Mouse (Mus musculus) liver, embryonic 12.5 days (tissue): Measurements from ENCODE around the gene Cdh22. TPM values are rescaled to one million over a fixed set of nuclear protein-coding genes. Genes with fewer than 3 reads are reported as not detected.
A peak's percentile ranks its signal among the peaks of the same experiment; 100 is the strongest.

ENCODE experiments used
- ATAC-seq: fragments of 200-750 bp; cut with Nextera tagmentation; 2 replicates; pipeline ENCODE4 v1.8.0; 2017; ENCODE audit warnings: moderate number of reproducible peaks, mild to moderate bottlenecking, moderate library complexity
- H3K27ac ChIP-seq: fragments of 300-500 bp; sonication (generic); 2 replicates; pipeline ENCODE4 v1.5.1; 2016; ENCODE audit warnings: mild to moderate bottlenecking
- H3K27me3 ChIP-seq: fragments of 300-500 bp; sonication (generic); replicated peaks from 2 replicates; pipeline ENCODE4 v1.6.1; 2016; ENCODE audit warnings: mild to moderate bottlenecking, moderate library complexity
- H3K36me3 ChIP-seq: fragments of 300-500 bp; sonication (generic); 2 replicates; pipeline ENCODE4 v1.6.1; 2016; ENCODE audit warnings: mild to moderate bottlenecking, moderate library complexity
- H3K4me1 ChIP-seq: fragments of 300-500 bp; sonication (generic); 2 replicates; pipeline ENCODE4 v1.6.1; 2016
- H3K4me2 ChIP-seq: fragments of 300-500 bp; sonication (generic); 2 replicates; pipeline ENCODE4 v1.6.1; 2016; ENCODE audit warnings: mild to moderate bottlenecking, moderate library complexity
- H3K4me3 ChIP-seq: fragments of 300-500 bp; sonication (generic); 2 replicates; pipeline ENCODE4 v1.5.1; 2016; ENCODE audit warnings: mild to moderate bottlenecking, moderate library complexity
- H3K9ac ChIP-seq: fragments of 300-500 bp; sonication (generic); 2 replicates; pipeline ENCODE4 v1.6.1; 2016; ENCODE audit warnings: mild to moderate bottlenecking, moderate library complexity
- H3K9me3 ChIP-seq: fragments of 300-500 bp; sonication (generic); replicated peaks from 2 replicates; pipeline ENCODE4 v1.6.1; 2016; ENCODE audit warnings: mild to moderate bottlenecking, moderate library complexity
- WGBS: fragments of 180-500 bp; shearing (Covaris S2); methylation state at CpG from one replicate; pipeline ENCODE4 v1.1.7; 2016; ENCODE audit not compliant: insufficient replicate concordance; 5-methylcytosine and 5-hydroxymethylcytosine counted together
- polyA plus RNA-seq: library from polyadenylated mRNA; unstranded; fragments of >200 nt; fragmentation: Nextera tagmentation; extraction: Ambion mirVana; gene quantifications from 2 replicates; pipeline ENCODE4 v1.2.1, GENCODE M21; 2016

Cdh22 gene
- polyA plus RNA-seq, 1 experiment from 2014 or later = 0.07 TPM

- no peaks in the 10 kb centered on the region for H3K4me1 ChIP-seq
- H3K4me2 ChIP-seq = no peak overlapping the region
- no peaks in the 10 kb centered on the region for H3K9me3 ChIP-seq
- no peaks in the 10 kb centered on the region for H3K36me3 ChIP-seq
- no peak for ATAC-seq
- H3K9ac ChIP-seq = no peak overlapping the region
- H3K27me3 ChIP-seq = peaks cover 93% of the 10 kb centered on the region
- 46% methylated on average over 8 of the region's 8 CpGs for WGBS
- no peak overlapping the region for H3K27ac ChIP-seq
- H3K4me3 ChIP-seq = no peak overlapping the region
Measured at GRCm38 (mm10) chr2:165220347-165220945, 14.2 kb downstream of the Cdh22 start.

GRCm38 (mm10) chr2:165218954-165219353 is 15.7 kb downstream of the Cdh22 start:
- H3K27ac ChIP-seq = no peak overlapping the region
- H3K9ac ChIP-seq = no peak overlapping the region
- H3K4me1 ChIP-seq = no peaks in the 10 kb centered on the region
- no peaks in the 10 kb centered on the region for H3K9me3 ChIP-seq
- H3K27me3 ChIP-seq = peaks cover 93% of the 10 kb centered on the region
- no peak overlapping the region for H3K4me2 ChIP-seq
- 69% methylated on average over 8 of the region's 8 CpGs for WGBS
- no peak for ATAC-seq
- no peaks in the 10 kb centered on the region for H3K36me3 ChIP-seq
- no peak overlapping the region for H3K4me3 ChIP-seq

DNA sequence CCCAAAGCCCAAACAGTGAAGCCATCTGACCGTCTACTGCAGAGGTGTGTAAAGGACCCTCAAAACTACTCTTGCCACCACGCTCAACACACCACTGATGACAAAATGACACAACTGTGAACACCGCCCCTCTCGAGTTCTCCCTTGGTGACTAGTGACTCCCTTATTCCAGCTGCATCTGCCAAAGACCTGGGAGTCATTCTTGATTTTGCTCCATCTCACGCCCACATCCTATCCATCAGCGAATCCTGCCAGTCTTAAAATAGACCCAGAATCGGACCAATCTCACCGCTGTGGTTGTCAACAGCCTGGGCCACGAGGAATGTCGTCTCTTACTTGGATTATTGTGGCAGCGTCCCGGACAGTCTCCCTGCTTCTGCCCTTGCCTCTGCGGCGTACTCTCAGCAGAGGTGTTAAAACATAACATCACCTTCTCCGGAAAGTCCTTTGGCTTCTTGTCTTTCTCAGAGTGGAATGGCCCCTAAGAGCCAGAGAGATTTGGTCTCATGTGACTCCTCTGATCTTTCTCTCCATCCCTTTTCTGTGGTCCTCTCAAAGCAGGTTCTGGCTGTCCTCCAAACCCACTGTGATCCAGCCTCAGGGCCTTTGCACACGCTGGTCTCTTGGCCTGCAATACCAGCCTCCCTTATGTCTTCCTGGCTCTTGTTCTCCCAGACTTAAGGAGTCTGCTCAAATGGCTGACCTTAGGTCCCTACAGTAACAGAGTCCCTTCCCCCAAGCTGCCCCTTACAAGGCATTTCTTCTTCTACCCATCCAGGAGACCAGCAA is 17.1 kb downstream of the Cdh22 start:
- no peak overlapping the region for H3K4me3 ChIP-seq
- H3K27me3 ChIP-seq = peaks cover 93% of the 10 kb centered on the region
- no peak overlapping the region for H3K27ac ChIP-seq
- no peak overlapping the region for H3K4me2 ChIP-seq
- H3K4me1 ChIP-seq = no peaks in the 10 kb centered on the region
- 73% methylated on average over 16 of the region's 16 CpGs for WGBS
- no peak for ATAC-seq
- H3K9me3 ChIP-seq = no peaks in the 10 kb centered on the region
- no peak overlapping the region for H3K9ac ChIP-seq
- no peaks in the 10 kb centered on the region for H3K36me3 ChIP-seq

DNA sequence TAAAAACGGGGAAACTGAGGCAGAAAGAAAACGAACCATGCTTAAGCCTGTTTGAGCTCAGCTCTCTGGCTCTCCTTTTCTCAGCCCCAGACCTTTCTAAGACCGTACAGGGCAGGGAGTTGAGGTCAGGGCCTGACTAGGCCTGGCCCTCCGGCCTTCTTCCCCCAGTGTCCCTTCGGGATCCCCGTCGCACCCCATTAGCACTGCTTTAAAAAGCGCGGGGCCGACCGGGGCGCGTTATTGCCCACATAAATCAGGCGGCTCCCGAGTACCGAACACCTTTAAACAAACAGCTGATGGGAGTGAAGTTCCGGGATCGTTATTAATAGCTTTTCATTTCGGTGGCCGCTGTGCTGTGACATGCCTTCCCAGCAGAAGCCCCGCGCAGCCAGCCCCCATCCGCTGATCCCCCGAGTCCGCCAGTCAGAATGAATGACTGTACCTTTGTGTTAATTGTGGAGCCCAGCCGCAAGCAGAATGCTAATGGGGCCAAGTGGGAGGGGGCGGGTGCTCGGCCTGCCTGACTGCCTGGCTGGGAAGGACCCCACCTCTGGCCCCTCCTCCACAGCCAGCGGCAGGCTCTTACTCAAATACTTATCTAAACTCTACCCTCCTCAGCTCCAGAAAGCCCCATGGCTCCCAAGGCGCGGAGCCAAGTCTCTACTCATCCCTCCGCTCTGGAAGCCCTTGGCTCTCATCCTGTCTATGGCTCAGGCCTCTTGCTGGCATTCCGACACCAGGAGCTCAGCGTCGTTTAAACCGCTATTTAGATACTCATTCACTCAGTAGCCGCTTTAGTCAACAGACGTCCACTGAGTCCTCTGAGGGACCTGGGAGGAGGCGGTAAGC is 19.3 kb downstream of the Cdh22 start:
- Histone ChIP-seq H3K9ac (no peak overlapping the region), H3K4me1 (0 out of 2 replicates have a peak, but pooled peaks cover 2% of the 10 kb centered on the region), H3K36me3 (no peaks in the 10 kb centered on the region), H3K27ac (no peak overlapping the region), H3K27me3 (peaks cover 93% of the 10 kb centered on the region), H3K9me3 (no peaks in the 10 kb centered on the region), H3K4me2 (peak overlapping the region; percentile 24), H3K4me3 (no peak overlapping the region)
- WGBS = 6% methylated on average over 38 of the region's 39 CpGs
- no peak for ATAC-seq

GRCm38 (mm10) chr2:165211426-165212079 is 23.1 kb downstream of the Cdh22 start:
- no peak overlapping the region for H3K9ac ChIP-seq
- no peak for ATAC-seq
- H3K27ac ChIP-seq = no peak overlapping the region
- no peaks in the 10 kb centered on the region for H3K9me3 ChIP-seq
- WGBS = 4% methylated on average over 20 of the region's 20 CpGs
- no peak overlapping the region for H3K4me3 ChIP-seq
- no peaks in the 10 kb centered on the region for H3K36me3 ChIP-seq
- H3K4me1 ChIP-seq = 0 out of 2 replicates have a peak, but pooled peaks cover 2% of the 10 kb centered on the region
- peaks cover 96% of the 10 kb centered on the region for H3K27me3 ChIP-seq
- H3K4me2 ChIP-seq = no peak overlapping the region

- peaks cover 96% of the 10 kb centered on the region for H3K27me3 ChIP-seq
Measured at GRCm38 (mm10) chr2:165210948-165211347, 23.7 kb downstream of the Cdh22 start.

DNA sequence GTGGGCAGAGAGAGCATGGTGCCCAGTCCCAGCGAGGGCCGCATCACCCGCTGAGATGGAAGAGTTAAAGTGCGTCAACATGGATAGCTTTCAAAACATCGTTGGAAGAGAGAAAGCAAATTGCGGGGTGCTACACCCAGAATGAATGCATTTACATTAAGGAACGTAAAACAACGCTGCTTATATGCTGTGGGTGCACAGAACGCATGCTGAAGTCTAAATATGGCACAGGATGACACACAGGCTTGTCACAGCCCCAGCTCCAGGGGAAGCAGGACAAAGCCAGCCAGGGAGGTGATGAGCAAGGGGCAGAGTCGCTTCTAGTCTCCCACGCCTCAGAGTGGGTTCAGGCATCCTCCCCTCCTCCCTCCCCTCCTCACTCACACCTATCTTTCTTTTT is 27.0 kb downstream of the Cdh22 start:
- Histone ChIP-seq H3K4me1 (0 out of 2 replicates have a peak, but pooled peaks cover 2% of the 10 kb centered on the region), H3K9ac (no peak overlapping the region), H3K36me3 (no peaks in the 10 kb centered on the region), H3K9me3 (no peaks in the 10 kb centered on the region), H3K27ac (no peak overlapping the region), H3K4me2 (no peak overlapping the region), H3K4me3 (no peak overlapping the region), H3K27me3 (peaks cover 88% of the 10 kb centered on the region)
- ATAC-seq = no peak
- WGBS = 54% methylated on average over 11 of the region's 11 CpGs

More at GRCm38 (mm10) chr2:165210948-165211347, 23.7 kb downstream of the Cdh22 start:
- no peak for ATAC-seq
- Histone ChIP-seq H3K36me3 (no peaks in the 10 kb centered on the region), H3K9ac (no peak overlapping the region), H3K4me1 (0 out of 2 replicates have a peak, but pooled peaks cover 2% of the 10 kb centered on the region), H3K9me3 (no peaks in the 10 kb centered on the region), H3K4me2 (no peak overlapping the region), H3K27ac (no peak overlapping the region), H3K4me3 (no peak overlapping the region)
- 3% methylated on average over 15 of the region's 15 CpGs for WGBS

GRCm38 (mm10) chr2:165207086-165207485 is 27.6 kb downstream of the Cdh22 start:
- no peak for ATAC-seq
- Histone ChIP-seq H3K9me3 (no peaks in the 10 kb centered on the region), H3K4me1 (0 out of 2 replicates have a peak, but pooled peaks cover 5% of the 10 kb centered on the region), H3K27ac (no peak overlapping the region), H3K9ac (no peak overlapping the region), H3K4me2 (no peak overlapping the region), H3K4me3 (no peak overlapping the region), H3K36me3 (no peaks in the 10 kb centered on the region), H3K27me3 (peaks cover 88% of the 10 kb centered on the region)
- WGBS = 71% methylated on average over 4 of the region's 4 CpGs

DNA sequence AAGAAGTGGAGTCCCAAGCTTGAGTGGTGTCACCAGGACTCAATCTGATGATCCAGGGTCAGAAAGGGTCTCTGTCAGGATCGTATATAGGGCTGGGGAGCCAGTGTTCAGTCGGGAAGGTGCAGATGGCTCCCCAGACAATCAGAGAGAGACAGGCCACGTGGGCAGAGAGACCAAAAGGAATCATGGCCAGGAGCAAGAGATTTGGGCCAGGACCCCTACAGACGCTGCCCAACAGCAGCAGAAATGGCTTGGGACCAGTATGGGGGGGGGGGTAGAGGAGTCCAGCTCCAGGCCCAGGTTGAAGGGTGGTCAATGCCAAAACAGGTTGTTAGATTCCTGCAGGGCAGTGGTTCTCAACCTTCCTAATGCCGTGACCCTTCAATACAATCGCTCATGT is 29.2 kb downstream of the Cdh22 start:
- ATAC-seq = no peak
- Histone ChIP-seq H3K4me2 (no peak overlapping the region), H3K4me1 (0 out of 2 replicates have a peak, but pooled peaks cover 3% of the 10 kb centered on the region), H3K9ac (no peak overlapping the region), H3K36me3 (no peaks in the 10 kb centered on the region), H3K27ac (no peak overlapping the region), H3K9me3 (no peaks in the 10 kb centered on the region), H3K27me3 (peaks cover 88% of the 10 kb centered on the region), H3K4me3 (no peak overlapping the region)
- 52% methylated on average over 6 of the region's 6 CpGs for WGBS

DNA sequence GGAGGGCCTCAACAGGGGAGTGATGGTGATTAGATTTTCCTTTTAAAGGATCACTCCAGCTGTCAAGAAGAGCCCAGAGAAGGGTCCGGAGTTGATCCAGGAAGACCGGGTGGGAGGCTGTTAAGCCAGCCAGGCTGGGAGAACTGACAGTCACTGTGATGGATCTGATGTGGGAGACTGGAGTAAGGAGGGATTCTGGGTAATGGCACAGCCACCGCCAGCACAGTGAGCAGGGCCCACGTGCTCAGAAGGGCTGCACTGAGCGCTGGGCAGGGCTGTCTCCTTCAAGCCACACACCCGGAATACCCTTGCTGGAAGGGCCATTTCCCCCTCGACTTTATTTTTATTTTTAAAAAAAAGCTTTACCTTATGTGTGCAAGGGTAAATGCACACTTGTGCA is 29.7 kb downstream of the Cdh22 start:
- Histone ChIP-seq H3K27me3 (peaks cover 88% of the 10 kb centered on the region), H3K36me3 (no peaks in the 10 kb centered on the region), H3K4me2 (no peak overlapping the region), H3K4me1 (0 out of 2 replicates have a peak, but pooled peaks cover 3% of the 10 kb centered on the region), H3K27ac (no peak overlapping the region), H3K4me3 (no peak overlapping the region), H3K9me3 (no peaks in the 10 kb centered on the region), H3K9ac (no peak overlapping the region)
- 34% methylated on average over 7 of the region's 7 CpGs for WGBS
- no peak for ATAC-seq
